In the genomic region with DNA sequence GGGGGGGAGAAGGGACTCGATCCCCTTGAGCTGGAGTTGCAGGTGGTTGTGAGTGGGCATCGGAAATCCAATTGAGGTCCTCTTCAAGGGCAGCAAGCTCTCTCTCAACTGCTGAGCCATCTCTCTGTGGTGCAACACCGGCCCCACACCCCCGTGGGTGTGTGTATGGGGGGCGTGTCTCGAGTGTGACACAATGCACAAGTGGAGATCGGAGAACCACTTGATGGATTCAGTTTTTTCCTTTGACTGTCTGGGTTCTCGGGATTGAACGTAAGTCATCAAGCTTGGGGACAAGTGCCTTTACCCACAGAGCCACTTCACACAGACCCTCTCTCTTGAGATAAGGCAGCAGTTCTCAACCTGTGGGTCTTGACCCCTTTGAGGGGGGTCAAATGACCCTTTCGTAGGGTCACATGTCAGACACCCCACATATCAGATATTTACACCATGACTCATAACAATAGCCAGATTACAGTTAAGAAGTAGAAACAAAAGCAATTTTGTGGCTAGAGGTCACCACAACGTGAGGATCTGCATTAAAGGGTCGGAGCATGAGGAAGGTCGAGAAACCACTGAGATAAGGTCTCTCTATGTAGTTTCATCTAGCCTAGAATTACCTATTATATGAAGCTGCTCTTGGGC, we compare ENCODE assay signal across 26 mouse cellular contexts. TPM values are rescaled to one million over a fixed set of nuclear protein-coding genes. Genes with fewer than 3 reads are reported as not detected.
A peak's percentile ranks its signal among the peaks of the same experiment; 100 is the strongest.
DNase-seq lines count a peak whose midpoint lies in the region; ATAC-seq and TF ChIP-seq lines count a peak whose summit lies in the region.
"Had no signal": no experiment of that assay in that cellular context is flagged by ENCODE, and none has a peak within 500 bp of the region (broad histone marks: within the 10 kb centered on the region; RNA-seq: fewer than 3 reads in every experiment).

No protein-coding gene starts in this region.

- no peaks in the 10 kb centered on the region for H3K9me3 ChIP-seq in heart, embryonic 10.5 days
- H3K9me3 ChIP-seq: heart, embryonic 13.5 days; limb, embryonic 13.5 days; neural tube, embryonic 12.5 days had no signal

- H3K4me1 ChIP-seq in bone marrow macrophage, adult 2 months (ENCODE audit: control insufficient read depth, insufficient read depth, low read length), result peaks cover 72% of the 10 kb centered on the region
- peaks cover 17% of the 10 kb centered on the region for H3K4me1 ChIP-seq in heart, embryonic 10.5 days
- H3K4me1 ChIP-seq: limb, embryonic 13.5 days; neural tube, embryonic 12.5 days had no signal

- no peaks in the 10 kb centered on the region for H3K27me3 ChIP-seq in heart, embryonic 10.5 days (ENCODE audit: insufficient read depth, poor library complexity, severe bottlenecking)
- H3K27me3 ChIP-seq: heart, embryonic 13.5 days; limb, embryonic 13.5 days; neural tube, embryonic 12.5 days; Patski had no signal

- H3K4me3 ChIP-seq in bone marrow macrophage, adult 2 months (ENCODE audit: insufficient read depth, low read length), result no peak overlapping the region
- H3K4me3 ChIP-seq in heart, embryonic 10.5 days, result no peak overlapping the region
- H3K4me3 ChIP-seq: gastrocnemius, adult 2 months; heart, adult 2 months; heart, embryonic 13.5 days; limb, embryonic 13.5 days; neural tube, embryonic 12.5 days had no signal

- peaks cover 52% of the 10 kb centered on the region for H3K36me3 ChIP-seq in heart, embryonic 10.5 days

- ATAC-seq in megakaryocyte, adult 5-6 weeks (ENCODE audit: poor library complexity, severe bottlenecking), result peak; percentile 40; the same call in 1 of the 2 replicates
- no peak for ATAC-seq in megakaryocyte-erythroid progenitor cell, adult 5-6 weeks (replicated peaks; ENCODE audit: low FRiP score, low TSS enrichment, poor library complexity, severe bottlenecking)
- ATAC-seq: forebrain, embryonic 14.5 days; midbrain, embryonic 16.5 days; Patski had no signal

- TF ChIP-seq POLR2A in bone marrow macrophage, adult 2 months (IDR thresholded peaks at IDR 0.05; ENCODE audit: borderline replicate concordance, low read depth, low read length), result no peak

- 55% methylated on average over 13 of the region's 13 CpGs for WGBS in heart, embryonic 10.5 days

- TF ChIP-seq CTCF in bone marrow macrophage, adult 2 months (IDR thresholded peaks at IDR 0.05; ENCODE audit: low read depth, low read length), result no peak

- peak overlapping the region; percentile 84 for H3K27ac ChIP-seq in bone marrow macrophage, adult 2 months (ENCODE audit: insufficient read depth, low read depth, low read length)
- no peak overlapping the region for H3K27ac ChIP-seq in heart, embryonic 10.5 days
- H3K27ac ChIP-seq: gastrocnemius, adult 2 months; heart, adult 2 months; heart, embryonic 13.5 days; hindbrain, embryonic 14.5 days; limb, embryonic 13.5 days; neural tube, embryonic 12.5 days; stomach, postnatal 0 days had no signal

- DNase-seq in CD4-positive helper T cell, adult 2 months (ENCODE audit: low read depth, low spot score), result peak; percentile 56
- DNase-seq in lung, postnatal 10 days, result peak; percentile 57
- no peak for DNase-seq in thymus, postnatal 36 days
- no peak for DNase-seq in heart, embryonic 10.5 days (ENCODE audit: low spot score)
- DNase-seq: adrenal gland, postnatal 36 days; cerebellum, adult 8-10 months; cerebellum, postnatal 25 days; gastrocnemius, adult 2 months; gastrocnemius, postnatal 36 days; heart, adult 2 months; heart, postnatal 10 days; kidney, adult 18-20 months; kidney, postnatal 36 days; right cerebral cortex, adult 18-20 months; spleen, adult 18-20 months had no signal

RNA-seq across cellular contexts. Expression of a gene that starts 9.3 kb away (rescaled TPM):
- polyA plus RNA-seq in bone marrow macrophage, adult 2 months (2012; ENCODE audit: insufficient read depth, insufficient read length, missing spikeins), result 677 and 718 TPM in 2 replicates
- total RNA-seq in megakaryocyte, adult 5-6 weeks (2015), result 269 and 281 TPM in 2 replicates
- 190 and 192 TPM in 2 replicates for total RNA-seq in megakaryocyte, adult 5-6 weeks (2017)
- 55.5 and 58.4 TPM in 2 replicates for polyA plus RNA-seq in heart, embryonic 10.5 days (2016; fragmentation: Nextera tagmentation; extraction: Ambion mirVana)
- 50.9 and 53.2 TPM in 2 replicates for total RNA-seq in megakaryocyte-erythroid progenitor cell, adult 5-6 weeks (2014; fragmentation: Nextera tagmentation)
- total RNA-seq in megakaryocyte-erythroid progenitor cell, adult 5-6 weeks (2017), result 34.6 and 41.4 TPM in 2 replicates

RNA-seq across cellular contexts. Expression of a gene that starts 9.4 kb away (rescaled TPM):
- polyA plus RNA-seq in bone marrow macrophage, adult 2 months (2012; ENCODE audit: insufficient read depth, insufficient read length, missing spikeins), result 44.8 and 47.1 TPM in 2 replicates
- total RNA-seq in megakaryocyte, adult 5-6 weeks (2015), result 88.9 and 93.6 TPM in 2 replicates
- total RNA-seq in megakaryocyte, adult 5-6 weeks (2017), result 43.9 and 45.8 TPM in 2 replicates
- 142 and 145 TPM in 2 replicates for polyA plus RNA-seq in heart, embryonic 10.5 days (2016; fragmentation: Nextera tagmentation; extraction: Ambion mirVana)
- total RNA-seq in megakaryocyte-erythroid progenitor cell, adult 5-6 weeks (2014; fragmentation: Nextera tagmentation), result 178 and 198 TPM in 2 replicates
- total RNA-seq in megakaryocyte-erythroid progenitor cell, adult 5-6 weeks (2017), result 66.4 and 79.4 TPM in 2 replicates

Comparison
In these comparisons a context has a peak if more than half of its experiments do, and no peak if none do; other contexts are left out.
1. DNase-seq: peak in CD4-positive helper T cell, adult 2 months (single experiment) and lung, postnatal 10 days (single experiment); none in thymus, postnatal 36 days (0 of 2) and heart, embryonic 10.5 days (single experiment).